Mouse (Mus musculus) intestine, embryonic 16.5 days (tissue): ENCODE data around the gene Cmtm1. TPM values are rescaled to one million over a fixed set of nuclear protein-coding genes. Genes with fewer than 3 reads are reported as not detected.
"Not testable (repeated sequence)": the region's sequence is repeated elsewhere in the genome, so short reads cannot be mapped to it uniquely, and the experiment has no call there.

Source experiments
- ATAC-seq: fragments of 200-750 bp; cut with Nextera tagmentation; 2 replicates; pipeline ENCODE4 v1.8.0; 2017; ENCODE audit warnings: moderate TSS enrichment, moderate library complexity
- H3K27ac ChIP-seq: fragments of 300-500 bp; sonication (generic); 2 replicates; pipeline ENCODE4 v1.5.1; 2014; ENCODE audit warnings: mild to moderate bottlenecking, low read length
- H3K27me3 ChIP-seq: fragments of 300-500 bp; sonication (generic); replicated peaks from 2 replicates; pipeline ENCODE4 v1.6.1; 2014; ENCODE audit warnings: low read length, control low read depth, mixed read lengths; ENCODE audit not compliant: control insufficient read depth, insufficient read depth
- H3K36me3 ChIP-seq: fragments of 300-500 bp; sonication (generic); 2 replicates; pipeline ENCODE4 v1.6.1; 2014; ENCODE audit warnings: low read length, control low read depth; ENCODE audit not compliant: control insufficient read depth, insufficient read depth
- H3K4me1 ChIP-seq: fragments of 300-500 bp; sonication (generic); 2 replicates; pipeline ENCODE4 v1.6.1; 2014; ENCODE audit warnings: low read length, control low read depth, mixed read lengths; ENCODE audit not compliant: control insufficient read depth, insufficient read depth
- H3K4me2 ChIP-seq: fragments of 300-500 bp; sonication (generic); 2 replicates; pipeline ENCODE4 v1.6.1; 2014; ENCODE audit warnings: low read depth, low read length, control low read depth
- H3K4me3 ChIP-seq: fragments of 300-500 bp; sonication (generic); 2 replicates; pipeline ENCODE4 v1.5.1; 2014; ENCODE audit warnings: mild to moderate bottlenecking, low read length
- H3K9ac ChIP-seq: fragments of 300-500 bp; sonication (generic); 2 replicates; pipeline ENCODE4 v1.6.1; 2014; ENCODE audit warnings: low read depth, low read length
- H3K9me3 ChIP-seq: fragments of 300-500 bp; sonication (generic); 2 replicates; pipeline ENCODE4 v1.6.1; 2016; ENCODE audit warnings: low read length, control low read depth; ENCODE audit not compliant: control insufficient read depth
- WGBS: fragments of 180-500 bp; shearing (Covaris S2); extraction: QIAGEN DNeasy Blood & Tissue Kit; methylation state at CpG from one replicate; pipeline ENCODE4 v1.1.7; 2014; 5-methylcytosine and 5-hydroxymethylcytosine counted together
- polyA plus RNA-seq: library from polyadenylated mRNA; unstranded; fragments of >200 nt; fragmentation: Nextera tagmentation; extraction: Ambion mirVana; gene quantifications from 2 replicates; pipeline ENCODE4 v1.2.1, GENCODE M21; 2015

Cmtm1 gene
- polyA plus RNA-seq: not detected in 2 replicates

DNA sequence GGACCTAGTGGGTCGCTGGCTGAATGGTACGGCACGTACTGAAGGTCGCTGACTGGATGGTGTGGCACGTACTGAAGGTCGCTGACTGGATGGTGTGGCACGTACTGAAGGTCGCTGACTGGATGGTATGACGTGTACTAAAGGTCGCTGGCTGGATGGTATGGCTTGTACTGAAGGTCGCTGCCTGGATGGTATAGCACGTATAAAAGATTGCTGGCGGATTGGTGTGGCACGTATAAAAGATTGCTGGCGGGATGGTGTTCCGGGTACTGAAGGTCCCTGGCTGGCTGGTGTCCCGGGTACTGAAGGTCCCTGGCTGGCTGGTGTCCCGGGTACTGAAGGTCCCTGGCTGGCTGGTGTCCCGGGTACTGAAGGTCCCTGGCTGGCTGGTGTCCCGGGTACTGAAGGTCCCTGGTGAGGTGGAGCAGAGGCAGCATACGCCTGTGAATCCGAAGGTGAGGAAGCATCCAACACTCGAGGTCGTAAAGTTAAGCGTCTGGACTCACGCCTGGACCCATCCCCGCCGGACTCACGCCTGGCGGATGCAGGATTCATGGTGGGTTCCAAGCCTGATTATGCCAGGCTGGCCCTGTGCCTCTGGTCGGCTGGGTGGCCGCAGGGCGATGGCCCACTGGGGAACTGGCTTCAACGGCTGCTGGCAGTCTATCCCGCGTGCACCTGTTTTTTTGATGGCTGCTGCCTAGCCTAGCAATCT, at the start of gene Cmtm1, which contains the start of gene Gm45711:
Gene Cmtm1, minus strand, starts transcription at position 705 of the 715 bp plus-strand sequence.
Gene Gm45711, minus strand, starts transcription at position 641 of the 715 bp plus-strand sequence.
- WGBS: 85% methylated on average over 36 of the region's 36 CpGs
- H3K4me1 ChIP-seq, H3K4me2 ChIP-seq, H3K27me3 ChIP-seq, H3K9ac ChIP-seq, H3K9me3 ChIP-seq, H3K4me3 ChIP-seq, H3K27ac ChIP-seq, H3K36me3 ChIP-seq: not testable (repeated sequence)
- ATAC-seq: peak; percentile 59

DNA sequence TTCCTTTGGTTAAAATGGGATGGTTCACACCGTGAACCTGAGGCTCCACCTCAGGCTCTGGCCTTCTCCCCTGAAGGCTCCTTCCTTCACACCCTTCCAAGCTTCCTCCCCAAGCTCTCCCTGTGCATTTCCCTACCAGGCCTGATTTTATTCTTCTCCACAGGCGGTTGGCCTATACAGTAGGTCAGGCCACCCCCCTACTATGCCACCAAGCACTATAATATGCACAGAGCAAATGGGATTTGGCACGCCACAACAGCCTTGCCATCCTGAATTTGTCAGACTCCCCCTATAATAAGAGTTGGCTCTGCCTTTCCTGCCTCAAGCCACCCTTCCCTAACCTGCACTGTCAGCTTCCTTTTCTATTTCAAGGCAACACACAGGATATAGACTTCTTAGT, 48.7 kb upstream of the Cmtm1 start:
- Histone ChIP-seq H3K4me1 (peaks cover 8% of the 10 kb centered on the region; the same call in 1 of the 2 replicates), H3K4me3 (no peak overlapping the region), H3K9ac (no peak overlapping the region), H3K9me3 (no peaks in the 10 kb centered on the region), H3K27ac (no peak overlapping the region), H3K27me3 (no peaks in the 10 kb centered on the region), H3K36me3 (no peaks in the 10 kb centered on the region; the same call in 1 of the 2 replicates), H3K4me2 (no peak overlapping the region)
- 79% methylated on average over 3 of the region's 3 CpGs for WGBS
- no peak for ATAC-seq

DNA sequence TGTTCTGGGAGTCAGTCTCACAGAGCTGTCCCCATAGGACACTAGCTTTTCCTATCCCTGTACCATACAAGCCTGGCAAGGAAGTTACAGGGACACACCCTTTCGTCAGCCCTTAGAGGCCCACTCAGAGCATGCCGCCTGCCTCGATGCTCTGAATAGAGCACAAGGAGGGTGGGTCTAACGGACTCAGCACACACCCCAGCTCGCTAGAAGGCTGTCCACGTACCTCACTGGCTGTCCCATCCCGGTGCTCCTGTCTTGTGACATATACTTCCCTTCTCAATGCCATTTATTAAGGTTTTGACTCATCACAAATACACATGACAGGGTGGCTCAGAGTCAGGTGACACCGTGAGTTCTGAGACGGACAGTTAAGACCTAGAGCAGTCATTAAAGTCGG, 44.6 kb upstream of the Cmtm1 start:
- Histone ChIP-seq H3K27me3 (no peaks in the 10 kb centered on the region), H3K9ac (no peak overlapping the region), H3K4me1 (no peaks in the 10 kb centered on the region), H3K4me2 (no peak overlapping the region), H3K36me3 (no peaks in the 10 kb centered on the region; the same call in 1 of the 2 replicates), H3K27ac (no peak overlapping the region), H3K4me3 (no peak overlapping the region), H3K9me3 (no peaks in the 10 kb centered on the region)
- peak; percentile 63 for ATAC-seq
- WGBS: 83% methylated on average over 10 of the region's 10 CpGs

DNA sequence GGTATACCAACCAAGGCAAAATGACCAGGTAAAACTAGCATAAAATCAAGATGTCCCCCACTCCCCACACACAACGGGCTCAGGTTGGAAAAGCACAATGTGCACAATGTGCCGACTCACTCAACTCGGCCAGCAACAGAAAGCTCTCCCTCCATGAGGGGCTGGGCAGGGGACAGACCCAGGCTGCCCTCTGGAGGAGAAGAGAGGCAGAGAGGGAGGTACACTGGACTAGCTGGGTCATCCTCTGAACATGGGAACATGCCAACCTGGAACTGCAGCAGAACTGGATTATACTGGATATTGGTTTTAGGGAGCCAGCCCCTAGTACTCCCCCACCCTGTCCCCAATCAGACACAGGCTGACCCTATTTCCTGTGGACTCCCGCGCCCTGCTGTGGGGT, 43.2 kb upstream of the Cmtm1 start:
- 68% methylated on average over 5 of the region's 5 CpGs for WGBS
- no peak overlapping the region for H3K4me3 ChIP-seq
- H3K36me3 ChIP-seq: no peaks in the 10 kb centered on the region; the same call in 1 of the 2 replicates
- H3K27me3 ChIP-seq: no peaks in the 10 kb centered on the region
- H3K4me2 ChIP-seq: no peak overlapping the region
- no peaks in the 10 kb centered on the region for H3K4me1 ChIP-seq
- H3K9ac ChIP-seq: no peak overlapping the region
- ATAC-seq: no peak
- H3K27ac ChIP-seq: no peak overlapping the region
- H3K9me3 ChIP-seq: no peaks in the 10 kb centered on the region

DNA sequence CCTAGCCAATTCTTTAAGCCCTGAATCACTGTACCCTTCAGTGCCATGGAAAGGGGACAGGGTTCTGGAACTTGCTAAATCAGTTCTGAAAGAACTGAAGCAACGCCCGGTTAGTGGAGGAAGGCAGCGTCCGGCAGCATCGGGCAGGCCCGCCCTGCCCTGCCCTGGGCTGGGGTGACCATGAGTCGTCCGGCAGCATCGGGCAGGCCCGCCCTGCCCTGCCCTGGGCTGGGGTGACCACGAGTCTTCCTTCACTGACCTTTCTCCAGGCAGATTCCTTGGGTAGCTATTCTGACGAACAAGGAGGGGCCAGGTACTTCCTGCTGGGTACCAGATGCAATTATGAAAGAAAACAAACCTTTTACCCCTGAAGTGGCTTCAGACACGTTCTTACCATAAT, 40.1 kb upstream of the Cmtm1 start:
- H3K36me3 ChIP-seq: peaks cover 5% of the 10 kb centered on the region
- peak; percentile 37; the same call in 1 of the 2 replicates for ATAC-seq

DNA sequence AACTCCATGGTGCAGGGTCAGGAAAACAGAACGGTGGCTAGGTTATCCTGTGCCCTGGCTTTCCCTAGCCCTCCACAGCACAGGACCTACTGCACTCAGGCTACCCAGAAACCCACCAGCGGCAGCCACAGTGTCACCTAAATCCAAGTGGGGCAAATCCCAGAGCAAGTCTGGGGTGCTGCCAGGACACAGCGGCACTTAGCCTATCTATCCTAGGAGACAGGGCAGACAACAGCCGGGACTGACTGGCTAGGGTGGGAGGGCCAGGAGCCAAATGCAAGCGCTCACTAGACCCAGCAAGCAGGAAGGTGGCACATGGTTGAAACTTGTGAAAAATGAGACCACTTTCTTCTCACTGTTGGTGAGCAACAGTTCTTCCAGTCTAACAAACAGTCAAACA, 39.0 kb upstream of the Cmtm1 start:
- no peak overlapping the region for H3K4me3 ChIP-seq
- H3K27me3 ChIP-seq: no peaks in the 10 kb centered on the region
- ATAC-seq: no peak
- 79% methylated on average over 5 of the region's 5 CpGs for WGBS
- no peaks in the 10 kb centered on the region for H3K9me3 ChIP-seq
- peaks cover 5% of the 10 kb centered on the region for H3K36me3 ChIP-seq
- H3K9ac ChIP-seq: no peak overlapping the region
- H3K4me2 ChIP-seq: no peak overlapping the region
- H3K27ac ChIP-seq: no peak overlapping the region
- peaks cover 3% of the 10 kb centered on the region; the same call in 1 of the 2 replicates for H3K4me1 ChIP-seq

More for the DNA sequence above, 40.1 kb upstream of the Cmtm1 start:
- Histone ChIP-seq H3K4me2 (no peak overlapping the region), H3K27me3 (no peaks in the 10 kb centered on the region), H3K4me3 (no peak overlapping the region), H3K27ac (no peak overlapping the region), H3K9me3 (no peaks in the 10 kb centered on the region), H3K9ac (no peak overlapping the region), H3K4me1 (no peaks in the 10 kb centered on the region)
- 70% methylated on average over 13 of the region's 13 CpGs for WGBS

DNA sequence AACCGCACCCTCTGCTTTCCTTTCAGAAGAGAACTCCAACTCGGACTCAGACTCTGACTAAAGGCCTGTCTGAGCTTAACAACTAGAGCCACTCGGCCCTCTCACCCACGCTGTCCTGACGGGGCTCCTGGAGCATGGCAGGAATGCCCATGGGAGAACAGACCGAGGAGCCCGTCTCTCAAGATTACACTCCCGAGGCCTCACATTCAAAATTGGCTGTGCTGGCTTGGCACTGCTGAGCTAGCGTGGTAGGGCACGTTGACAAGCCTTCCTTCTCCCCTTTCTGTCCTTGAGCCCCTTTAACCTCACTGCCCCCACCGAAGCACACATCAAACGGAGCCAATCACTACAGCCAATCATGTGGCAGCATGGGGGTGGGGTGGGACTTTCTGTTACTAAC, 36.8 kb upstream of the Cmtm1 start:
- H3K9me3 ChIP-seq: no peaks in the 10 kb centered on the region
- no peak for ATAC-seq
- H3K4me1 ChIP-seq: peaks cover 11% of the 10 kb centered on the region
- no peak overlapping the region for H3K9ac ChIP-seq
- H3K4me2 ChIP-seq: no peak overlapping the region
- H3K36me3 ChIP-seq: peaks cover 5% of the 10 kb centered on the region
- H3K27ac ChIP-seq: no peak overlapping the region
- H3K4me3 ChIP-seq: no peak overlapping the region
- 63% methylated on average over 12 of the region's 12 CpGs for WGBS
- no peaks in the 10 kb centered on the region for H3K27me3 ChIP-seq

DNA sequence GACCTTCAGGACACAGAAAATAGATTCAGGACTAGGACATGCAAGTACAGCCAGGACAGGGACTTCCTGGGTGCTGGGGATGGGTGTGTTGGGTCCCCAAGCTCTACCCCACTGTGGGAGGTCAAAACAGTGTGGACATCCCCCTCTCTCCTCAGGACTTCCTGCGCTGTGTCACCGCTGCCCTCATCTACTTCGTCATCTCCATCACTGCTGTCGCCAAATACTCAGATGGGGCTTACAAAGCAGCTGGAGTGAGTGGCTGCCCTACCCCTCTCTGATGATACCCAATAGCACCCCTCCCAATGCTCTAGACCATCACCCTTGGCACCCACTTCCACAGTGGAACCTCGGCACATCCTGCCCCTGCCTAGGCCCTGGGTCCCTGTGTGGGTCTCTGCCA, 34.7 kb upstream of the Cmtm1 start:
- Histone ChIP-seq H3K4me2 (no peak overlapping the region), H3K27ac (no peak overlapping the region), H3K27me3 (no peaks in the 10 kb centered on the region), H3K9me3 (no peaks in the 10 kb centered on the region), H3K9ac (no peak overlapping the region), H3K36me3 (peaks cover 5% of the 10 kb centered on the region), H3K4me3 (no peak overlapping the region), H3K4me1 (peaks cover 13% of the 10 kb centered on the region)
- no peak for ATAC-seq
- 91% methylated on average over 5 of the region's 5 CpGs for WGBS

DNA sequence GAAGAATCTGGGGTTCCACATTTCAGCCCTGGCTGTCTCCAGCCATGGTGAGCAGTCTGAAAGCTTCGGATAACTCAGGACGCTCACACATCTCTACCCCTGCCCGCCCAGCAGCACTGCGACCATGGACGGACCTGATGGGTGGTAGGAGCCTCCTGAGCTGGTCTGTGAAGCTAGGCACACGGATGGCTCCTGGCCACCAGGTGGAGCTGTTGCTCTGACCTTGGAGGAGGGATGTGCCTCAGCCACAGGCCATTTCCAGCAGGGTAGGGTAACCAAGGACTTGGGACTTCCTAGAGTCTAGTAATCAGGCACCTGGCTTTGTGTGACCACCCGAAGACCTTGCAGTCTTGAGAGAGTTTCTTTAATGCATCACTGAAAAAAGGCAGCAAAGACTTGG, 34.0 kb upstream of the Cmtm1 start:
- Histone ChIP-seq H3K9ac (no peak overlapping the region), H3K4me2 (no peak overlapping the region), H3K27ac (no peak overlapping the region), H3K27me3 (no peaks in the 10 kb centered on the region), H3K4me1 (peaks cover 13% of the 10 kb centered on the region), H3K4me3 (no peak overlapping the region), H3K9me3 (no peaks in the 10 kb centered on the region), H3K36me3 (peaks cover 5% of the 10 kb centered on the region)
- peak; percentile 47 for ATAC-seq
- 10% methylated on average over 7 of the region's 7 CpGs for WGBS
